Mouse (Mus musculus): ENCODE results near the gene Zfp316.

DNA sequence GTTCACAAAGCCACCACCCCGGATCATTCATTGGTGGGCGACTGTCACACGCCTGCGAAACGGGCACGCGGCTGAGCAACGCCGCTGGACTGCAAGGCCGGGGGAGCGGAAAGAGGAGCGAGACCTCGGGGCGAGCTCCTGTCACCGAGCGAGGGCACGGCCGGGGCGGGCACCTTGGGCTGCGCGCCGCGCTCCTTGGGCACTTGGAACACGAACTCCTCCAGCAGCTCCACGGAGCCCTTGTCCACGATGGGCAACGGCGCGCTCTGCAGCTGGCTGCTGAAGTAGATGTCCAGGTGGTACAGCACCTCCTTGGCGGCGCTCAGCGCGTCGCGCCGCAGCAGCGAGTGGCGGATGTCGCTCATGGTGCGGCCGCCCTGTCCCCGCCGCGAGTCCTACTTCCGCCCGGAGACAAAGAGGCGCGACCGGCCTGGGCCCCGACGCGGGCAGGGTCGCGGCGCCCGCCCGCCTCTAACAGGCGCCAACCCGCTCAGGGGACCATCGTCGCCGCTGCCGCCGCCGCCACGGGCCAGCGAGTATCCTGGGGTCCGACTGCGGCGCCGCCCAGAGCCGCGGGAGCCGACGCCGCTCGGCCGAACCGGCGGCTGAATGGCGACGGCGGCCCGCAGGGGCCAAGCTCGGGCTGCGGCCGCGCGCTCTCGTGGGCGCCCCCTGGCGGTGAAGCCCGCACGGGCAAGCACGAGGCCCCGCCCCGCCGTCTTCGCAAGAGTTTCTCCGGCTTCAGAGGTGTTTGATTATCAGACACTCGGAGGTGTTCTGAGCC lies 45.1 kb upstream of the Zfp316 start, which contains the start of gene E130309D02Rik:
- TF ChIP-seq CTCF (conservative IDR thresholded peaks at IDR 0.05; ENCODE audit: insufficient read depth, insufficient read length, low read depth, low read length) = peak; percentile 65
- no peak for TF ChIP-seq POLR2A (IDR thresholded peaks at IDR 0.05; ENCODE audit: low read depth, low read length)
